In the genomic region with DNA sequence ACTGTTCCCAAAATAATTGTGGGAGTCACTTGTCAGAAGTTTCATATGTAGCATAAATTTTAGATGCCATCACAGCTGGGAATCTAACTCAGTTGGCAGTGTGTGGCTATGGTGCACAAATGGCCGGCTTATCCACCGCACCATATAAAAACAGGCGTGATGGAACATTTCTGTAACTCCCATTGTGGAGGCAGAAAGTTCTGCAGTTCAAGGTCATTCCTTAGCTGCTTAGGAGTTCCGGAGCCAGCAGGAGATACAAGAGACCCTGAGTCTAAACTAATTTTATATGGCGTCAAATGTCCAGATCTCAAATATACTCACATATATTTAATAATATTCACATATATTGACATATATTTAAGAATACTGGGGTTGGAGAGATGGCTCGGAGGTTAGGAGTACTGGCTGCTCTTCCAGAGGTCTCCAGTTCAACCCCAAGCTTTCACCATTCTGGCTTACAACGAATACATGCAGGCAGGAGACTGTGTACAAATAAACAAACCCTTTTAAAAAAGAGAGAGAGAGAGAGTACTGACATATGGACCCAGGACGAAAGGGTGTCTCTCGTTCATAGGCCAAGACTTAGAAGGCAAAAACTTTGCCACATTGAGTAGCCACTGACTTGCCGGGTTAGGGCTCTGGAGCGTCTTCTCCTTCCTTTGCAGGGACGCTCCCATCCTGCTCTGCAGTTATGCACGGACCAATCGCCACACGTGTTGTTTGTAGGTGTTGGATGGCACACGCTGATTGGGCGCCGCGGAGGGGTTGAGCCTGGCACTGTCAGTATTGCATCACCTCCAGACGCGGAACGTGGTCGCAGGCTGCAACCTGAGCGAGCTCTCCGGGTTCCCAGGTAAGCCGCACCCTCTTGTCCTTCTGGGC, we compare ENCODE assay signal across 8 mouse cellular contexts. TPM values are rescaled to one million over a fixed set of nuclear protein-coding genes. Genes with fewer than 3 reads are reported as not detected.
DNase-seq lines count a peak whose midpoint lies in the region; ATAC-seq and TF ChIP-seq lines count a peak whose summit lies in the region.

Gene Iars, plus strand, starts transcription at position 750 of the 882 bp plus-strand sequence.

- ATAC-seq in G1E (ENCODE audit: extremely low read depth, insufficient number of reproducible peaks, low FRiP score, poor library complexity, severe bottlenecking), result peak; percentile 99
- ATAC-seq in forebrain, embryonic 16.5 days, result peak; percentile 100
- ATAC-seq in lung, embryonic 14.5 days (ENCODE audit: insufficient read depth), result peak; percentile 100

- TF ChIP-seq POLR2A in olfactory bulb, adult 2 months (IDR thresholded peaks at IDR 0.05; ENCODE audit: insufficient read depth, low read depth, low read length), result no peak; the same call in 1 of the 2 replicates
- TF ChIP-seq POLR2A in thymus, adult 2 months (IDR thresholded peaks at IDR 0.05; ENCODE audit: control insufficient read depth, extremely low read depth, insufficient read depth, low read length, poor library complexity), result 0 out of 2 replicates have a peak, but pooled peaks have one; percentile 49

- TF ChIP-seq CTCF in G1E (IDR thresholded peaks at IDR 0.05; ENCODE audit: low read depth, low read length), result no peak
- TF ChIP-seq CTCF in layer of hippocampus, adult 2 months (conservative IDR thresholded peaks at IDR 0.05), result no peak
- TF ChIP-seq CTCF in lung, embryonic 14.5 days (IDR thresholded peaks at IDR 0.05; ENCODE audit: low read depth), result no peak
- TF ChIP-seq CTCF in olfactory bulb, adult 2 months (IDR thresholded peaks at IDR 0.05; ENCODE audit: insufficient read depth, low read depth, low read length), result no peak
- TF ChIP-seq CTCF in thymus, adult 2 months (IDR thresholded peaks at IDR 0.05; ENCODE audit: borderline replicate concordance, control insufficient read depth, extremely low read depth, insufficient read depth, low read length, poor library complexity), result 0 out of 2 replicates have a peak, but pooled peaks have one; percentile 26

- intact Hi-C loops in heart, postnatal 36 days (cut with DNase I), result loop anchor here (2.0 kb wide), 1 partner anchor 29 kb away; the partner anchor contains the start of genes Cenpp and Nol8

- H3K9me3 ChIP-seq in G1E (replicated peaks), result no peaks in the 10 kb centered on the region
- H3K9me3 ChIP-seq in forebrain, embryonic 16.5 days (ENCODE audit: control insufficient read depth, low read length), result no peaks in the 10 kb centered on the region
- no peaks in the 10 kb centered on the region for H3K9me3 ChIP-seq in lung, embryonic 14.5 days (ENCODE audit: low read depth, low read length)

- peaks cover 62% of the 10 kb centered on the region for H3K36me3 ChIP-seq in G1E (replicated peaks)
- peaks cover 11% of the 10 kb centered on the region; the same call in 1 of the 2 replicates for H3K36me3 ChIP-seq in forebrain, embryonic 16.5 days (ENCODE audit: control insufficient read depth, insufficient read depth)
- H3K36me3 ChIP-seq in lung, embryonic 14.5 days (ENCODE audit: insufficient read depth), result peaks cover 20% of the 10 kb centered on the region
- H3K36me3 ChIP-seq in thymus, adult 2 months (ENCODE audit: control insufficient read depth, insufficient read depth, low read length), result peaks cover 9% of the 10 kb centered on the region

- H3K9ac ChIP-seq in forebrain, embryonic 16.5 days (replicated peaks; ENCODE audit: low read depth, low read length), result peak within 1 kb of the TSS; percentile 86
- peak within 1 kb of the TSS; percentile 86 for H3K9ac ChIP-seq in lung, embryonic 14.5 days

- peak; percentile 99 for DNase-seq in G1E (ENCODE audit: low spot score)
- peak; percentile 99 for DNase-seq in cerebellum, adult 18-20 months
- DNase-seq in heart, postnatal 36 days, result peak; percentile 98 to 100
- peak; percentile 99 for DNase-seq in layer of hippocampus, adult 2 months (ENCODE audit: low spot score in 2 of 2)
- peak; percentile 99 for DNase-seq in lung, embryonic 14.5 days
- peak; percentile 100 for DNase-seq in thymus, adult 2 months

- H3K4me3 ChIP-seq in G1E (ENCODE audit: low read depth, low read length), result peak within 1 kb of the TSS; percentile 89
- peak within 1 kb of the TSS; percentile 92 for H3K4me3 ChIP-seq in forebrain, embryonic 16.5 days (replicated peaks; ENCODE audit: low read length)
- peak within 1 kb of the TSS; percentile 95 for H3K4me3 ChIP-seq in layer of hippocampus, adult 2 months
- H3K4me3 ChIP-seq in lung, embryonic 14.5 days (ENCODE audit: low read depth, low read length), result peak within 1 kb of the TSS; percentile 86
- H3K4me3 ChIP-seq in olfactory bulb, adult 2 months (ENCODE audit: insufficient read depth, low read depth, low read length), result peak within 1 kb of the TSS; percentile 92
- peak within 1 kb of the TSS; percentile 79 for H3K4me3 ChIP-seq in thymus, adult 2 months (ENCODE audit: control insufficient read depth, insufficient read depth, low read length)

- H3K27me3 ChIP-seq in G1E (ENCODE audit: insufficient read depth, low read length), result no peaks in the 10 kb centered on the region
- no peaks in the 10 kb centered on the region for H3K27me3 ChIP-seq in forebrain, embryonic 16.5 days (replicated peaks; ENCODE audit: control insufficient read depth, insufficient read depth, low read length)
- no peaks in the 10 kb centered on the region for H3K27me3 ChIP-seq in lung, embryonic 14.5 days (ENCODE audit: insufficient read depth, low read length)
- H3K27me3 ChIP-seq in thymus, adult 2 months (ENCODE audit: control insufficient read depth, insufficient read depth, low read length), result no peaks in the 10 kb centered on the region

- 6% methylated on average over 26 of the region's 26 CpGs for WGBS in forebrain, embryonic 16.5 days
- WGBS in lung, embryonic 14.5 days, result 5% methylated on average over 26 of the region's 26 CpGs
- 5% methylated on average over 26 of the region's 26 CpGs for WGBS in olfactory bulb, adult 2 months
- 10% methylated on average over 26 of the region's 26 CpGs for WGBS in thymus, adult 2 months

- peak within 1 kb of the TSS; percentile 80 for H3K4me2 ChIP-seq in forebrain, embryonic 16.5 days (ENCODE audit: low read length)
- H3K4me2 ChIP-seq in lung, embryonic 14.5 days, result peak within 1 kb of the TSS; percentile 90

- H3K4me1 ChIP-seq in G1E (ENCODE audit: insufficient read depth, low read depth, low read length), result peaks cover 32% of the 10 kb centered on the region
- peaks cover 24% of the 10 kb centered on the region for H3K4me1 ChIP-seq in forebrain, embryonic 16.5 days (replicated peaks; ENCODE audit: control insufficient read depth, insufficient read depth, low read length)
- 0 out of 2 replicates have a peak, but pooled peaks cover 3% of the 10 kb centered on the region for H3K4me1 ChIP-seq in lung, embryonic 14.5 days (ENCODE audit: insufficient read depth)
- no peaks in the 10 kb centered on the region for H3K4me1 ChIP-seq in olfactory bulb, adult 2 months (ENCODE audit: control insufficient read depth, insufficient read depth, low read length)
- H3K4me1 ChIP-seq in thymus, adult 2 months (replicated peaks; ENCODE audit: control insufficient read depth, insufficient read depth, low read length), result peaks cover 5% of the 10 kb centered on the region

- H3K27ac ChIP-seq in forebrain, embryonic 16.5 days (ENCODE audit: low read length), result peak within 1 kb of the TSS; percentile 66; the same call in 1 of the 2 replicates
- H3K27ac ChIP-seq in layer of hippocampus, adult 2 months, result peak within 1 kb of the TSS; percentile 90
- H3K27ac ChIP-seq in lung, embryonic 14.5 days (ENCODE audit: low read depth), result peak within 1 kb of the TSS; percentile 76; the same call in 1 of the 2 replicates
- 0 out of 2 replicates have a peak within 1 kb of the TSS, but pooled peaks have one; percentile 34 for H3K27ac ChIP-seq in olfactory bulb, adult 2 months (ENCODE audit: insufficient read depth, low read depth, low read length)
- no peak within 1 kb of the TSS for H3K27ac ChIP-seq in thymus, adult 2 months (ENCODE audit: control insufficient read depth, insufficient read depth, low read length)

RNA-seq across cellular contexts. Expression of gene Iars, which starts in this region (rescaled TPM):
- total RNA-seq in G1E (2014; fragmentation: Nextera tagmentation) (162 and 174 TPM in 2 replicates), G1E (2017) (65.3 and 73.4 TPM in 2 replicates)
- polyA plus RNA-seq in G1E (2012), result 19.6 and 38.9 TPM in 2 replicates
- polyA plus RNA-seq in forebrain, embryonic 16.5 days (2015; fragmentation: Nextera tagmentation; extraction: Ambion mirVana), result 63.9 and 64.3 TPM in 2 replicates
- total RNA-seq in heart, postnatal 36 days (2021), result 10 to 100 TPM; 68.4 to 68.7 TPM
- 10 to 100 TPM; 60.1 to 66.9 TPM for total RNA-seq in layer of hippocampus, adult 2 months (2021)
- polyA plus RNA-seq in lung, embryonic 14.5 days (2014; fragmentation: Nextera tagmentation; extraction: Ambion mirVana), result 83.5 and 86.8 TPM in 2 replicates
- polyA plus RNA-seq in olfactory bulb, adult 2 months (2012; ENCODE audit: insufficient read depth, insufficient read length, low replicate concordance, missing spikeins), result not detected in 2 replicates
- polyA plus RNA-seq in thymus, adult 2 months (2012; rRNA removed), result 23.0 and 25.4 TPM in 2 replicates
